Mouse (Mus musculus): ENCODE data around the gene Cd86. TPM values are rescaled to one million over a fixed set of nuclear protein-coding genes. Genes with fewer than 3 reads are reported as not detected.

Gene Cd86
- total RNA-seq, 2 experiments from 2014 or later = 1.6 to 1.7 TPM

DNA sequence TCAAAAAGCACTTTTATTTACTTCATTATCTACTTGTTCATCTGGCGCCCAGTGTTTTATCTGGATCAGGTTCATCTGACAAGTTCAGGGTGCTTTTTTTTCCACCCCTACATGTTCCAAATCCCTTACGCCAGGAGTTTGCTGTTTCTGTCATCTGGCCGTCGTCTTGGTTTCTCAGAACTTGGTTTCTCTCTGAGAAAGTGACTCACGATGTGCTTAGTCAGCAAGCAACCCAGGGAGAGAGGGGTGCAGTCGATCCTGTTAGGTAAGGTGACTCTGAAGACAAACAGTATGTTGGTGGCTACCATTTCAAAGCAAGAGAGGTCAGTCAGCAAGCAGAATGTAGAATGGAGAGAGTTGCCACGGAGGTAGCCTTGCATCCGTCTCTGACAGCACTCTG is 93.9 kb downstream of the Cd86 start:
- intact Hi-C loops (cut with DNase I) = no loop called here
- no peak for TF ChIP-seq CTCF (IDR thresholded peaks at IDR 0.05)
- DNase-seq (ENCODE audit: extremely low spot score in 1 of 2, low spot score in 2 of 2) = no peak

DNA sequence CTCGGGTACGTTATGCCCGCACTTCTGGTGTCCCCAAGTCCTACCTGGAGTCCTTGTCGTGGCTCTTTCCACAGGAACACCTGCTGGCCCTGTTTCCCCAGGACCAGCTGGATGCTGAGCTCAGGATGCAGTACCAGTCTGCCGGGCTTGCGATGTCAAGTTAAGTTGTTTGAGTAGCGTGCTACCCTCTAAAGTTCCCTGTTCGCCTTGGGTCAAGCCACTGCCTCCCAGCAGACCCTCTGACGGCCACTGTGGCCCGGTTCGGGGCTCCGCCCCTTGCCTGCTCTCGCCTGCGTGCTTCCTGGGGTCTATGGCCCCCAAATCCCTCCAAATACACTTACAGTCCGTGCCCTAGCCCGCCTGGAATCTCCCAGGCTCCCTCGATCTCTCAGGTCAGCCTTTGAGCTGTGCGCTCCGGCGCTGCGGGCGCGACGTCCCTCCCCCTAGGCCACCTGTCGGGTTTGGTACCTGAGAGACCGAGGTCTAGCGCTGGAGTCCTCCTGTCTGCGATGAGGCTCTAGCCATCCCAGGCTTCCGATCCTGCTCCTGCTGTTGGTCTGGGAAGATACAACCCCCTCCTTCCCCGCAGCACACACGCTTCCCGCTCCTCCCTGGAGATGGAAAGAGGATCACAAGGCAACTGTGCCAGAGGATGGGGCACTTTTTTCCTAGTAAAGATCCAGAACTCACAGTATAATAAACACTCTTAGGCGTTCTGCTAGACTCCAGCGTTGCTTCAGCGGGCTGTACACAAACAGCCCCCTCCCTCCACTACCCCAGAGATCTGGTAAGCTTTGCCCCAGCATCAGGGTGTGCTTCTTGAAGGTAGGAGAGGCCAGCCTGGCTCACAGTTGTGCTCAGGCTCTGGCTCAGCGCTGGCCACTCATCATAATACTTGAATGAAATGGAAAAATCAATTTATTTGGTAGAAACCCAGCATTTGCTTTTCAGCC is 104.2 kb downstream of the Cd86 start, which contains the start of gene Casr:
Gene Casr, minus strand, starts transcription at position 756 of the 953 bp plus-strand sequence.
- no peak for TF ChIP-seq CTCF (IDR thresholded peaks at IDR 0.05)
- DNase-seq (ENCODE audit: extremely low spot score in 1 of 2, low spot score in 2 of 2) = no peak
- Histone ChIP-seq H3K27ac (no peak within 1 kb of the TSS), H3K4me3 (peak within 1 kb of the TSS; percentile 26)
- intact Hi-C loops (cut with DNase I) = no loop called here

More for the DNA sequence above, 93.9 kb downstream of the Cd86 start:
- no peak overlapping the region for H3K27ac ChIP-seq
- H3K4me3 ChIP-seq = no peak overlapping the region

DNA sequence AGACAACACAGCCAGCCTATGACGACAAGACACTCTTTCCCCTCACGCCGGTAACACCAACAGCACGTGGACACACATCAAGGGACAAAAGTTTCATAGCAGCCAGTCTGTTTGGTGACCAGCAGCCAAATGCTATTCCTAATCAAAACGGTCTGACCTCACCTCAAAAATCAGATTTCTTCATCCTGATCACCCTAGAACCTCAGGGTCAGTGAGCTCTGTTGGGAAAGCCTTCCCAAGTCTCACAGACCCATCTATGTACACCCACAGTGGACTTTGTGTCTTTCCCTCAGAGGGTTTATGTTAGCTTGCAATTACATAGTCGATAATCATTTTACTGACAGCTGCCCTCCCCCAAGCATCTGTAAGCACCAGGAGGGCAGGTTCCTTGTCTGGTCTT is 106.3 kb downstream of the Cd86 start:
- H3K27ac ChIP-seq = no peak overlapping the region
- intact Hi-C loops (cut with DNase I) = no loop called here
- no peak overlapping the region for H3K4me3 ChIP-seq
- no peak for TF ChIP-seq CTCF (IDR thresholded peaks at IDR 0.05)
- no peak for DNase-seq (ENCODE audit: extremely low spot score in 1 of 2, low spot score in 2 of 2)

DNA sequence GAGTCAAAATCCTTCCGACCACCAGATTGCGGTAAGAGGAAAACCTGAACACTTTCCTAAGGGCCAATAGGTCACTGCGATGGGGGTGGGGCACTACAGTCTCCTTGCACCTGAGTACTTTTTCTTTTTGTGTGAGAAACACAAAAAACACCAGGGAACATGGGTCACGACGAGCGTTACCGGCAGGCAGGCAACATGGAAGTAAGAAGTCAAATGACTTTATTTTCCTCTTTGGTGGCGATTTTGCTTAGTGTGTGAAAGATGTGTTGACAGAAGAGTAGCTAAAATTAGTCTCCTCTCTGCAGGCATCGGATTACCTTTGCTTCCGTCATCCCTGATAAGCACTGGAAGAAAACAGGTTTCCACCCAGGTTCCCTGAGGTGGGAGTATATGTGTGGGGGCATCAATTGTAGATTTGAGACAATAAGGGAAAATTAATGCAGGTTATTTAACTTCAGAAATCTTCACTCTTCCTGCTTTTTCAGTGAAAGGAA is 110.2 kb downstream of the Cd86 start:
- DNase-seq (ENCODE audit: extremely low spot score in 1 of 2, low spot score in 2 of 2) = no peak
- H3K4me3 ChIP-seq = no peak overlapping the region
- intact Hi-C loops (cut with DNase I) = no loop called here
- no peak overlapping the region for H3K27ac ChIP-seq
- TF ChIP-seq CTCF (IDR thresholded peaks at IDR 0.05) = no peak

Other genes starting within 250 kb of the Cd86 start
- gene Stfa3, start 210.7 kb downstream of the Cd86 start, total RNA-seq (2021) = not detected
- gene Casr, start 103.9 kb downstream of the Cd86 start, total RNA-seq (2021) = 1 to 10 TPM in 1 of 2 experiments, under 1 TPM in 1; 0.75 to 1.5 TPM
- under 1 TPM; 0.23 to 0.47 TPM for gene Ildr1, start 27.9 kb upstream of the Cd86 start, total RNA-seq (2021)
- 10 to 100 TPM; 36.5 to 40.2 TPM for gene Slc15a2, start 118.9 kb upstream of the Cd86 start, total RNA-seq (2021)
- gene Iqcb1, start 162.3 kb upstream of the Cd86 start, total RNA-seq (2021) = 10 to 100 TPM; 41.9 to 49.2 TPM
- gene Eaf2, start 208.9 kb upstream of the Cd86 start, total RNA-seq (2021) = 1 to 10 TPM; 1.3 to 1.4 TPM
- gene Golgb1, start 209.1 kb upstream of the Cd86 start, total RNA-seq (2021) = 10 to 100 TPM; 77.8 to 92.1 TPM

Measured in left cerebral cortex, adult 2 months (tissue).